Mouse (Mus musculus) ES-CJ7 (cell line): ENCODE results near the gene Ltc4s.

Experiments used
- DNase-seq: peaks from one replicate; pipeline ENCODE4 v3.0.0; 2011; ENCODE audit warnings: low read depth, low spot score

The Ltc4s gene

DNA sequence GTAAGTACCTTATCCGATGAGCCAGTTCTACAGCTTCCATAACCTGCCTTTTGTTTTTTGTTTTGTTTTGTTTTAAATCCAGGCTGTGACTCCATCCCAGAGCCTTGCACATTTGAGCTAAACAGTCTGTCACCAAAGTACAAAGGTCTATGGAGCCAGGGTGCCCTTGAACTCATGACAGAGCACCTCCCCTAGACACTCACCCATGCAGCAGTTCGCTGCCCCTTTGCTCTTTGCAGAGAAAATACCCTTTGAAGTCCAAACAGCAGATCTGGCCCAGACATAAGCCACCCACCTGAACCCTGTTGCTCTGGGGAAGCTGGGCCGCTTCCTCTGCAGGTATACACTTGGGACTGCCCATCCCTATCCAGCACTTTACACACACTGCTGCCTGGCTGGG is 36.8 kb downstream of the Ltc4s start:
- no peak for DNase-seq

DNA sequence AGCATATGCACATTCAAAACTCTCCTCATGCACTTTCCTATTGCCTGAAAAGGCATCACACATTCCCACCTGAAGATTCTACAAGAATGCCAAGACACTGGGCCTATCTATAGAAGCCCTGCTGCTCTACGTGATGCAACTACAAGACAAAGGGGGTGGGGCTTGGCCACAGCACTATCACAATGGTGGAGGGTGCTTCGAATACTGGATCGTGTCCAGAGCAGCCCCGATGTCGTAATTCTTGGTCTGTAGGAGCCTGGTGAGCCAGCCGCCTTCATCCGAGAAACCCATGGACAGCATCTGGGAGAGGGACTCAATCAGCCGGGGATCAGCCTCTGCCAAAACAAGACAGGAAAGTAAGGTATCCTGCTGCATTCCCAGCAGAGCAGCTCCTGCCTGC is 37.8 kb downstream of the Ltc4s start:
- DNase-seq, result no peak

DNA sequence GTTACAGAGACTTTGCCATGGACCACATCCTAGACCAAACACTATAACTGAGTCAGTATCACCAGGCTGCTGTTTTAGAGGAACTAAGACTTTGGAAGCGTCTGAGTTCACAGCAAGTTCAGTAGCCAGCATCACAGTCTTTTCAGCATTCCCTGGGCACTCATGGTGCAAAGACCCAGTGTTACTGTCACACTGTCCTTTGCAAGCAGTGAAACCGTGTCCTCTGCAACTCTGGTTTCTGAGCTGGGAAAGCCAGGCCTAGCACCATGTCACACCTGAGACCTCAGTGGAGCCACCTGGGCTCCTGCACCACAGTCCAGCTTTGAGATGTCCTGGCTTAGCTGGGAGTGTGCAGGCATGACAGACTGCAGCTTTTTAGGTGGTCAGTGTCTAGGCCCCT is 39.5 kb downstream of the Ltc4s start:
- no peak for DNase-seq

DNA sequence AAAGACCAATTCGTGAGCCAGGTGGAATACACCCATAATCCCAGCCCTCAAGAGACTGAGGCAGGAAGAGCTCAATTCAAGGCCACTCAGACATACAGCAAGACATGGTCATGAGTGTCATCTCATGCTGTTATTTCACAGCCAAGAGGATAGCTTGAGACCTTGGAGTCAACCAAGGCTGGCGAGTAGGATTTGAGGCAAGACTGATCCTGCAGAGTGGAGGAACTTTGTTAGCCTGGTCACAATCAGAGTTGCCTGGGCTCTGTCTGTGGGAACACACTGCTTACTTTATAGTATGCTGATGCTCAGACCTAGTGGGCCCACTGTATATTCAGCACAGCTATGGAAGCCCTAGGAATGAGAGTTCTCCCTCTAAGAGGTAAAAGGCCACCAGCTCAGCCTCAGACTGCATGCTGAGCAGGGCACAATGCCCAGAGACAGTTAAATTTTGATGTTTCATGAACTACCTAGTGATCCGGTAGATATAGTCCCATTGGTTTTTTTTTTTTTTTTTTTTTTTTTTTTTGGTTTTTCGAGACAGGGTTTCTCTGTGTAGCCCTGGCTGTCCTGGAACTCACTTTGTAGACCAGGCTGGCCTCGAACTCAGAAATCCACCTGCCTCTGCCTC is 40.1 kb downstream of the Ltc4s start:
- no peak for DNase-seq

GRCm38 (mm10) chr11:50197500-50197899 is 40.9 kb downstream of the Ltc4s start:
- no peak for DNase-seq

- no peak for DNase-seq
These were observed 43.6 kb downstream of the Ltc4s start for GRCm38 (mm10) chr11:50194793-50195192.

DNA sequence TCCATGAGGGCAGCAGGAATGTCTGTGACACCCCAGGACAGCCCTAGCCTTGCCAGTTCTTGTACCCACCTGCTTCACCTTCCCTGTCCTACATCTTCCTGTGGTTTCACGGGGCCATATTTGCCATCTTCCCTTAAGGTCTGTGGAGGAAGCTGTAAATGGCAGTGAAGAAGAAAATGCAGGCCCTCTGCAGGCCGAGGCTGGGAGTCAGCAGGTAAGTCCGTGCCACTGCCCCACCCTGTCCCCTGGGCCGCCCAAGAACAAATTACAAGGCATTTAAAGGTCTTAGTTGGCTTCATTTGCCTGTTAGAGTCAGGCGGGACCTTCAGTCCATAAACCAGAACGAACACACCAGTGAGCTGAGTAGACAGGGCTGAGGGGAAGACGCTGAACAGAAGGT is 44.3 kb downstream of the Ltc4s start:
- DNase-seq, result no peak

GRCm38 (mm10) chr11:50192278-50192677 is 46.1 kb downstream of the Ltc4s start:
- no peak for DNase-seq

GRCm38 (mm10) chr11:50190362-50190761 is 48.1 kb downstream of the Ltc4s start:
- no peak for DNase-seq

GRCm38 (mm10) chr11:50188682-50189081 is 49.7 kb downstream of the Ltc4s start:
- no peak for DNase-seq
